Mouse (Mus musculus): ENCODE data around the gene Hnrnpa3. TPM values are rescaled to one million over a fixed set of nuclear protein-coding genes. Genes with fewer than 3 reads are reported as not detected.

Gene Hnrnpa3
- polyA plus RNA-seq, 1 experiment: 25.8 TPM

Other genes with a start within 250 kb of the Hnrnpa3 start
- 56.2 and 111 TPM in 2 replicates for gene Nfe2l2, start 45.4 kb downstream of the Hnrnpa3 start, polyA plus RNA-seq (2012; rRNA removed)
- 3.4 and 4.3 TPM in 2 replicates for gene Agps, start 172.9 kb downstream of the Hnrnpa3 start, polyA plus RNA-seq (2012; rRNA removed)